Comparison of ENCODE assay signal across 8 mouse cellular contexts in genomic region chr17:53694039-53694438, GRCm38 (mm10). TPM values are rescaled to one million over a fixed set of nuclear protein-coding genes. Genes with fewer than 3 reads are reported as not detected.
DNase-seq lines count a peak whose midpoint lies in the region; ATAC-seq lines count a peak whose summit lies in the region.

No protein-coding gene starts in this region.

- no peak for ATAC-seq in monocyte, adult 5-6 weeks (replicated peaks; ENCODE audit: insufficient number of reproducible peaks, low FRiP score, low TSS enrichment, poor library complexity, severe bottlenecking)

- DNase-seq in kidney, adult 18-20 months = peak; percentile 19
- no peak for DNase-seq in kidney, adult 11 months
- peak; percentile 26 for DNase-seq in thymus, postnatal 14 days
- no peak for DNase-seq in thymus, postnatal 25 days
- DNase-seq in cerebellum, adult 9-11 months = peak; percentile 49
- peak; percentile 56 for DNase-seq in kidney, postnatal 14 days
- peak; percentile 27 for DNase-seq in telencephalon, adult 2 months (ENCODE audit: low read depth, low spot score)

RNA-seq across cellular contexts. Expression of gene Sgo1, which starts 4.9 kb away (rescaled TPM):
- 0.11 to 1.8 TPM (median 0.29 TPM) in 3 replicates for total RNA-seq in monocyte, adult 5-6 weeks (2017)

Comparison
In these comparisons a context has a peak if more than half of its experiments do, and no peak if none do; other contexts are left out.
1. DNase-seq: peak in kidney, adult 18-20 months (single experiment), thymus, postnatal 14 days (single experiment), cerebellum, adult 9-11 months (single experiment), kidney, postnatal 14 days (single experiment) and telencephalon, adult 2 months (single experiment); none in kidney, adult 11 months (single experiment) and thymus, postnatal 25 days (single experiment).